Mouse (Mus musculus) cerebellum, adult 11 months (tissue): ENCODE results near the gene Oxnad1.
"Not testable (repeated sequence)": the region's sequence is repeated elsewhere in the genome, so short reads cannot be mapped to it uniquely, and the experiment has no call there.

Source experiments
- DNase-seq: peaks from one replicate; pipeline ENCODE4 v3.0.0; 2022

Oxnad1 gene

GRCm38 (mm10) chr14:32091704-32092103, 6.5 kb downstream of the Oxnad1 start:
- no peak for DNase-seq

- DNase-seq: no peak
These were observed 7.8 kb downstream of the Oxnad1 start for GRCm38 (mm10) chr14:32093018-32093417.

- no peak for DNase-seq
These were observed 8.4 kb downstream of the Oxnad1 start for GRCm38 (mm10) chr14:32093500-32094117.

- DNase-seq: no peak
These were observed 10.5 kb downstream of the Oxnad1 start for GRCm38 (mm10) chr14:32095646-32096045.

- DNase-seq: no peak
These were observed 11.6 kb downstream of the Oxnad1 start for GRCm38 (mm10) chr14:32096740-32097139.

- DNase-seq: no peak
These were observed 12.5 kb downstream of the Oxnad1 start for GRCm38 (mm10) chr14:32097691-32098090.

GRCm38 (mm10) chr14:32098951-32099350, 13.8 kb downstream of the Oxnad1 start:
- no peak for DNase-seq

GRCm38 (mm10) chr14:32103556-32103955, 18.4 kb downstream of the Oxnad1 start:
- no peak for DNase-seq

- no peak for DNase-seq
These were observed 20.5 kb downstream of the Oxnad1 start for GRCm38 (mm10) chr14:32105663-32106062.

- DNase-seq: no peak
These were observed 21.7 kb downstream of the Oxnad1 start for GRCm38 (mm10) chr14:32106911-32107310.

- DNase-seq: not testable (repeated sequence)
These were observed 26.9 kb downstream of the Oxnad1 start for GRCm38 (mm10) chr14:32112124-32112523.

- no peak for DNase-seq
These were observed 36.1 kb downstream of the Oxnad1 start for GRCm38 (mm10) chr14:32120940-32121919.

- DNase-seq: no peak
These were observed 36.7 kb downstream of the Oxnad1 start for GRCm38 (mm10) chr14:32121920-32122315.

- DNase-seq: no peak
These were observed 39.1 kb downstream of the Oxnad1 start for GRCm38 (mm10) chr14:32124261-32124660.

- not testable (repeated sequence) for DNase-seq
These were observed 40.1 kb downstream of the Oxnad1 start for GRCm38 (mm10) chr14:32125256-32125655.

GRCm38 (mm10) chr14:32128409-32128808, 43.2 kb downstream of the Oxnad1 start:
- DNase-seq: no peak

GRCm38 (mm10) chr14:32131836-32132235, 46.7 kb downstream of the Oxnad1 start:
- no peak for DNase-seq

- DNase-seq: no peak
These were observed 49.1 kb downstream of the Oxnad1 start for GRCm38 (mm10) chr14:32134293-32134692.

GRCm38 (mm10) chr14:32136467-32136866, 51.3 kb downstream of the Oxnad1 start:
- not testable (repeated sequence) for DNase-seq

GRCm38 (mm10) chr14:32140359-32140965, 55.3 kb downstream of the Oxnad1 start:
- no peak for DNase-seq

GRCm38 (mm10) chr14:32141723-32142122, 56.5 kb downstream of the Oxnad1 start, which contains the start of gene Msmb:
TSS of gene Msmb (plus strand) at chr14:32142023.
- DNase-seq: no peak

GRCm38 (mm10) chr14:32144734-32145133, 59.6 kb downstream of the Oxnad1 start:
- DNase-seq: no peak

- no peak for DNase-seq
These were observed 60.2 kb downstream of the Oxnad1 start for GRCm38 (mm10) chr14:32145401-32145800.
